Mouse (Mus musculus): Measurements from ENCODE around the gene Doc2g.

Gene Doc2g

DNA sequence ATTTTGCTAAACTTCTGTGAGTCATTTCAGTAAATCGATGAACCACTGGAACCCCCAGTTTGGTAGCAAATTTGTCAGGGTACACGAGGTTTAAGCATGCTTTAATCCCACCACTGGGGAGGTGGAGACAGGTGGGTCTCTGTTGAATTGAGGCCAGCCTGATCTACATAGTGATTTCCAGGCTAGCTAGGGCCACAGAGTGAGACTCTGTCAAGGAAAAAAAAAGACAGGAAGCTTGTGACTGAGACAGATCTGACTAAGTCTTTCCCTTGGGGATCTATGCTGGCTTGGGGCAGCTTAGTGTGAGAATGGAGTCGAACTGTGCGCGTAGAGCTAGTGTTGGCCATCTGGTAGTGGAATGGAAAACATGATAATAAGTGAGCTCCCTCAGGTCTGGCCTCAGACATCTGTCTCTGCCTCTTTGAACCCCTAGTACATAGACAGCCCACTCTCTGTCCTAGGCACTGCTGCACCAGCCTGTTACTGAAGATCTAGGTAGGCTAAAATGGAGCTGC, 49.5 kb downstream of the Doc2g start:
- no peak for DNase-seq (ENCODE audit: inconsistent ontology term)

DNA sequence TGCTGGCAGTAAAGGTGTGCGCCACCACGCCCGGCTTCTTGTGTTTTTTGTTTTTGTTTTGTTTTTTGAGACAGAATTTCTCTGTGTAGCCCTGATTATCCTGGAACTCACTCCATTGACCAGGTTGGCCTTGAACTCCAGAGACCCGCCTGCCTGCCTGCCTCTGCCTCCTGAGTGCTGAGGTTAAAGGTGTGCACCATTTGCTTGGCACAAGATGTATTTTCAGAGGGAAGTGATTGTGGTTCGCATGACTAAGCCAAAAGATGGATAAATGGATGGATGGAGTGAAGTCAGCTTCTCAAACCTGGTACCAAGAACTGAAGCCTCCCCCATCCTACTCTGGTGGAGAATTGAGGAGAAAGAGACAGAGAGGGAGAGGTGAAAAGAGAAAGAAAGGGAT, 51.5 kb downstream of the Doc2g start:
- DNase-seq (ENCODE audit: inconsistent ontology term), result no peak

DNA sequence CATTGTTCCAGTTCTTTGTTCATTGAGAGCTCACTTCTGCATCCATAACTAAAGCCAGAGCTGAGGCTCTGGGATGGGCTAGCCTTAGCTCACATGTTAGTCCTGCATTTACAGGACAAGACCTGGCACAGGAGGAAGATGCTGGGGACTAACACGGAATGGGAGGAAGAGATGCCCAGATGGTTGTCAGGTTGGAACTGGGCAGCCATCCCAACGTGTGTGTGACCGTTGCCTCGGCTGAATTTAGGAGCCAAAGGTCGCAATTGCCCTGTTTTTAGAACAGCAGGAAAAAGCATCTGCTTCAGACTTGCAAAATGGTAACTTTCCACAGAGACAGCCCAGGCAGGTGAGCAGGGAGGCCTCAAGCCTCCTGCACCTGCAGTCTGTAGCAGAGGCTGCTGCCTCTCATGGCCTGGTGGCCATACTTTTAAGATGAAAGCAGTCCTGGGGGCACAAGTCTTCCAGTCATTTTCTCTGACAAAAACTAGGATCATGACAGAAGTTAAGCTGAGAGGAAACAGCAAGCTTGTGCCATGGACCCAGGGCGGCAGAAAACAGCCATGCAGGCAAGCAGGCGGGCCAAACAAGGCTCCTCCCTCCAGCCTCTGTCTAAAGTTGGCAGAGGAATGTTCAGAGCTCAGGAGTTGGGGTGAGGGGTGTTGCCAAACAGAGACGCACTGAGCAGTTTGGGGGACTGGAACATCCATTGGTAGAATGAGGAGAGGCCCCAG, 52.3 kb downstream of the Doc2g start:
- DNase-seq (ENCODE audit: inconsistent ontology term), result no peak

DNA sequence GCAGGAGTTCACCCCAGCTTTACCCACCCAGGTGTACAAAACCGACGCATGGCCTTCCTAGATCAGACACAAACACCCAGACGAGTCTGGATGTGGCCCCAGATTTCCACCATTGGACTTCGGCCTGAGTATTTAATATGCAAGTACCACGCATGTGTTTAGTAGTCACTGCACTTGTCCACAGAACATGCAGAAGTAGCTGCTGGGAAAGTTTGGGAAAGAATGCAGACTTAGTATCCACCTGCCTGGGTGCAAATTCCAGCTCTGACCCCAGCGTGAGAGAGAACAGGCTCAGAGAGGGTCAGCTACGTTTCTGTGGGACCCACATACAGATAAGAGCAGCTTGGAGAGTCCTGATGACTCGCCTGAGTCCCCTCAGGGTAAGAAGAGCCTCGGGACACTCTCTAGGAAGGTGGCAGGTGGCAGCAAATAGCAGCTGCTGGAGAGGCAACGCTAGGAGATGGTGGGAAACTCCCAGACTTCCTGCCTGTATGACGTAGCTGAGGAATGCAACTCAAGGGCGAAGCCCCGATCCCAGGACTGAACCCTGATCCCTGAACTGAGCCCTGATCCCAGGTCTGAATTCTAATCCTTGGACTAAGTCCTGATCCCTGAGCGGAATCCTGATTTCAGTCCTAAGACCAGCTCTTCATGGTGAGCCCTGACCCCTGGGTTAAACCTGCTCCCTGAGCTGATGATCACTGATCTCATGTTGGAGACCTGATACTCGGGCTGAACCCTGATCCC, 53.0 kb downstream of the Doc2g start:
- DNase-seq (ENCODE audit: inconsistent ontology term), result no peak
